Mouse (Mus musculus): Measurements from ENCODE around the gene Nin.

GRCm38 (mm10) chr12:70140542-70140941 lies 27.0 kb upstream of the Nin start:
- TF ChIP-seq CTCF (IDR thresholded peaks at IDR 0.05; ENCODE audit: control insufficient read depth, insufficient read depth, insufficient replicate concordance, low read depth, low read length), result no peak
- TF ChIP-seq POLR2A (IDR thresholded peaks at IDR 0.05; ENCODE audit: control insufficient read depth, low read depth, low read length), result no peak
